Mouse (Mus musculus): ENCODE measurements at regions not wholly inside any gene's neighbourhood (a gene's known extent, or its start where the extent isn't known, plus 50 kb on each side); places are given as distances from the start of the nearest gene placed in this dataset.

- intact Hi-C loops (cut with DNase I): no loop called here
- DNase-seq: no peak
Observed at GRCm38 (mm10) chr17:88389668-88390461, 50.6 kb upstream of the Foxn2 start.

More at GRCm38 (mm10) chr17:88389668-88390461, 50.6 kb upstream of the Foxn2 start:
- Histone ChIP-seq H3K27ac (no peak overlapping the region), H3K4me3 (no peak overlapping the region)
- TF ChIP-seq CTCF (IDR thresholded peaks at IDR 0.05): no peak

Data from gastrocnemius, adult 2 months (tissue).